Mouse (Mus musculus) T-helper 2 cell (primary cell): ENCODE measurements around the gene Lrfn1.

Experiments
- in situ Hi-C: fragments of 300-600 bp; cut with MboI, MseI; formaldehyde crosslinking; loops from one replicate; pipeline ENCODE4 v1.15.1; 2025; ENCODE audit warnings: high pct_unique_total_duplicates

Lrfn1 gene

GRCm38 (mm10) chr7:28451531-28452360 is at the start of gene Lrfn1:
TSS of gene Lrfn1 (plus strand) at chr7:28451980.
- in situ Hi-C loops, result loop anchor here (5.0 kb wide), 1 partner anchor 76 kb away; no protein-coding TSS in a partner anchor

GRCm38 (mm10) chr7:28410841-28411475 is 40.8 kb upstream of the Lrfn1 start:
- in situ Hi-C loops, result no loop called here

GRCm38 (mm10) chr7:28412826-28413225 is 39.0 kb upstream of the Lrfn1 start:
- in situ Hi-C loops, result no loop called here

GRCm38 (mm10) chr7:28417368-28417767 is 34.4 kb upstream of the Lrfn1 start:
- in situ Hi-C loops, result no loop called here

GRCm38 (mm10) chr7:28418096-28418670 is 33.6 kb upstream of the Lrfn1 start:
- in situ Hi-C loops, result no loop called here

- in situ Hi-C loops, result no loop called here
Observed at GRCm38 (mm10) chr7:28419416-28419815, 32.4 kb upstream of the Lrfn1 start.

GRCm38 (mm10) chr7:28423018-28423417 is 28.8 kb upstream of the Lrfn1 start:
- in situ Hi-C loops, result no loop called here

- in situ Hi-C loops, result no loop called here
Observed at GRCm38 (mm10) chr7:28427738-28428137, 24.0 kb upstream of the Lrfn1 start.

GRCm38 (mm10) chr7:28430512-28430911 is 21.3 kb upstream of the Lrfn1 start:
- in situ Hi-C loops, result no loop called here

GRCm38 (mm10) chr7:28432252-28432651 is 19.5 kb upstream of the Lrfn1 start:
- in situ Hi-C loops, result no loop called here

- in situ Hi-C loops, result no loop called here
Observed at GRCm38 (mm10) chr7:28435660-28436259, 16.0 kb upstream of the Lrfn1 start.

GRCm38 (mm10) chr7:28436271-28436904 is 15.4 kb upstream of the Lrfn1 start:
- in situ Hi-C loops, result no loop called here

GRCm38 (mm10) chr7:28436932-28437570 is 14.7 kb upstream of the Lrfn1 start, which contains the start of gene Gmfg:
TSS of gene Gmfg (plus strand) at chr7:28437447.
- in situ Hi-C loops, result no loop called here

- in situ Hi-C loops, result no loop called here
Observed at GRCm38 (mm10) chr7:28437964-28438363, 13.8 kb upstream of the Lrfn1 start.

- in situ Hi-C loops, result no loop called here
Observed at GRCm38 (mm10) chr7:28438771-28439170, 13.0 kb upstream of the Lrfn1 start.

GRCm38 (mm10) chr7:28440739-28441138 is 11.0 kb upstream of the Lrfn1 start:
- in situ Hi-C loops, result no loop called here

- in situ Hi-C loops, result no loop called here
Observed at GRCm38 (mm10) chr7:28441776-28442485, 9.8 kb upstream of the Lrfn1 start.

GRCm38 (mm10) chr7:28442688-28443087 is 9.1 kb upstream of the Lrfn1 start:
- in situ Hi-C loops, result no loop called here

- in situ Hi-C loops, result no loop called here
Observed at GRCm38 (mm10) chr7:28444344-28444974, 7.3 kb upstream of the Lrfn1 start.

GRCm38 (mm10) chr7:28446446-28446845 is 5.3 kb upstream of the Lrfn1 start:
- in situ Hi-C loops, result no loop called here
